Mouse (Mus musculus): ENCODE data around the gene Grcc10. TPM values are rescaled to one million over a fixed set of nuclear protein-coding genes. Genes with fewer than 3 reads are reported as not detected.
A peak's percentile ranks its signal among the peaks of the same experiment; 100 is the strongest.

Gene Grcc10
- total RNA-seq (2015; ENCODE audit: low replicate concordance): 33.6 and 64.9 TPM in 2 replicates
- total RNA-seq (2017; ENCODE audit: low replicate concordance): 7.5 and 16.9 TPM in 2 replicates

DNA sequence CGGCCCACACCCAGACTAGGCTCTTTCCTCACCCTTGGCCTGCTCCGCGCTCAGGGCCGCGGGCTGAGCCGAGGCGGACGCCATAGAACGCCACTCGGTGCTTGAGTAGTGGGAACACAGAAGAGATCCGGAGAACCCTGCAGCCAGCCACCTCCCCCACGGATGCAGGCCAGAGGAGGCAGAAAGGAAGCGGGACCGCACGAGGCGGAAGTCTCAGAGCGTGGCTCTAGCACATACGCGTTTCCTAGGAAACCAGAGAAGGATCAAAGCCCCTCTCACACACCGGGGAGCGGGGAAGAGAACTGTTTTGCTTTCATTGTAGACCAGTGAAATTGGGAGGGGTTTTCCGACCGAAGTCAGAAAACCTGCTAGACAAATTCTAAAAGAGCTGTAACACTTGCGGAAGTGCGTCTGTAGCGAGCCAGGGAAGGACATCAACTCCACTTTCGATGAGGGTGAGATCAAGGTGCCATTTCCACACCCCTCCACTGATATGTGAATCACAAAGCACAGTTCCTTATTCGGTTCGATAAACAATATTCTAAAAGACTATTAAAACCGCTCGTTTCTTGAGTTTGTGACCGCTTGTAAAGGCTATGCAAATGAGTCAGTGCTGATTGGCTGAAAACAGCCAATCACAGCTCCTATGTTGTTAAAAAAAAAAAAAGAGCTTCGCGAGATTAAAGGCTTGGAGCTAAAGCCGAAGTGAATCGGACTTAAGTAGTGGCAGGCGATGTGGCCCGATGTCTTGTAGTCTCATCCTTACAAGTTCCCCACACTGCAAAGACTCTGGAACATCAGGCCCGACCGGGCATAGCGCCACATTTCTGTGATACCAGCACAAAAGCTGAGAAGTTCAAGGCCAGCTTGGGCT lies at the start of gene Grcc10:
Grcc10 (minus strand) TSS at position 487 of the 874 bp plus-strand sequence.
- peak; percentile 64 for ATAC-seq (replicated peaks; ENCODE audit: low FRiP score, poor library complexity, severe bottlenecking)

GRCm38 (mm10) chr6:124790121-124790520 lies 48.9 kb upstream of the Grcc10 start:
- no peak for ATAC-seq (replicated peaks; ENCODE audit: low FRiP score, poor library complexity, severe bottlenecking)

- no peak for ATAC-seq (replicated peaks; ENCODE audit: low FRiP score, poor library complexity, severe bottlenecking)
Observed at GRCm38 (mm10) chr6:124789519-124789918, 48.3 kb upstream of the Grcc10 start.

- ATAC-seq (replicated peaks; ENCODE audit: low FRiP score, poor library complexity, severe bottlenecking): no peak
Observed at GRCm38 (mm10) chr6:124787722-124788121, 46.5 kb upstream of the Grcc10 start.

GRCm38 (mm10) chr6:124786756-124787420 lies 45.7 kb upstream of the Grcc10 start:
- ATAC-seq (replicated peaks; ENCODE audit: low FRiP score, poor library complexity, severe bottlenecking): no peak

DNA sequence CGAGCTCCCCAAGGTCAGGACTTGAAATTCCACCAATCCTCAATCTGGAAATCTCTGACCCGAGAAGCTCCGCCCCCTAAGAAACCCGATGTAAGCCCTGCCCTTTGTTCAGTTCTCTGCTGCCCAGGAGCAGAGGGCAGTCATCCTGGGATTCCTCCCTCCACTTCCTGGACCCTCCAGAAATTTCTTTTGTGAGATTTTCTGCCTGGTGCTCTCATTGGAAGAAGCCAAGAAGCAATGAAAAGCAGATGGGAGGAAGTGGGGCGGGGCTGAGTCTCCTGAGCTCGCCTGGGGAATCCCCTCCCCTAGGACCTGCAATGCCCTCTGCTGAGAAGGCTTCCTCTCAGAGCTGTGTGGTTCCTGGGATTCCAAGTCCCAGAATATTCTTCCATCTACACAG lies 41.3 kb upstream of the Grcc10 start:
- ATAC-seq (replicated peaks; ENCODE audit: low FRiP score, poor library complexity, severe bottlenecking): no peak

GRCm38 (mm10) chr6:124780917-124781316 lies 39.7 kb upstream of the Grcc10 start:
- no peak for ATAC-seq (replicated peaks; ENCODE audit: low FRiP score, poor library complexity, severe bottlenecking)

DNA sequence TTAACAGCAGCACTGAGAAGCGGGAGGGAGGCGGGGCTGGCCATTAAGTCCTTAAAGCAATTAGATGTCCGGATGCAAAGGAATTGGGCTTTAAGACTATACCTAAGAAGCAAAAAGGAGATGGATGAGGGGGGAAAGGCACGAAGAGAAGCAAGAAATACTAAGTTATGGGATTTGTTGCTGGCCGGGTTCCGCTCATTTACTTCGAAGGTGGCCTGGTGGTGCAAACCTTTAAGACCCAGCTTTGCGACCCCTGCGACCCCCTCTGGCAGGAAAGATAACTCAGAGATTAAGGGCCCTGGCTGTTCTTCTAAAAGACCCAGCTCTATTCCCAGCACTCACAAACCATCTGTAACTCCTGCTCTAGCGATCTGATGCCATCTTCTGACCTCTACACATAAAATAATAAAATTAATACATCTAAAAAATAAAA lies 38.8 kb upstream of the Grcc10 start:
- ATAC-seq (replicated peaks; ENCODE audit: low FRiP score, poor library complexity, severe bottlenecking): no peak

GRCm38 (mm10) chr6:124779222-124779983 lies 38.2 kb upstream of the Grcc10 start, which contains the start of gene Lrrc23:
Gene Lrrc23 (minus strand): TSS chr6:124779727.
- ATAC-seq (replicated peaks; ENCODE audit: low FRiP score, poor library complexity, severe bottlenecking): no peak

- no peak for ATAC-seq (replicated peaks; ENCODE audit: low FRiP score, poor library complexity, severe bottlenecking)
Observed at GRCm38 (mm10) chr6:124770511-124770910, 29.3 kb upstream of the Grcc10 start.

DNA sequence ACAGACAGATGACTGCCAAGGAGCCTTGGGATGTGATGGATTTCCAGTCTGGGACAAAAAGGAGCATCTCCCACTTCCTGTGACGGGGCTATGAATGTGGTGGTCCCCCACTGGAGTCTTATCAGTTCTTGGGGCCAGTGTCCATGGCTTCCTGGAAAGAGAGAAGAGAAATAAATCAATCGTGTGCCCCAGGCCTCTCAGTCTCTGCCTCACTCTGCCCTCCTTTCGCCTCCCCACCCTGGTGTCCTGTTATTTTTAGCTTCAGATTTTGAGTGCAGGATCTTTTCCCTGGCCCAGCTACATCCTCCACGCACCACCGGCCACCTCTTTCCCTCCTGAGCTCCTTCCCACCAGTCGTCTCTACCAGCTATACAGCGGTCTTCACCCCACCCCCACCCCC lies 28.8 kb upstream of the Grcc10 start:
- no peak for ATAC-seq (replicated peaks; ENCODE audit: low FRiP score, poor library complexity, severe bottlenecking)

- ATAC-seq (replicated peaks; ENCODE audit: low FRiP score, poor library complexity, severe bottlenecking): no peak
Observed at GRCm38 (mm10) chr6:124769101-124769765, 28.1 kb upstream of the Grcc10 start, which contains the start of gene Eno2. Gene Eno2 (minus strand): TSS chr6:124769673.

- no peak for ATAC-seq (replicated peaks; ENCODE audit: low FRiP score, poor library complexity, severe bottlenecking)
Observed at GRCm38 (mm10) chr6:124768704-124769044, 27.5 kb upstream of the Grcc10 start.

- ATAC-seq (replicated peaks; ENCODE audit: low FRiP score, poor library complexity, severe bottlenecking): no peak
Observed at GRCm38 (mm10) chr6:124767920-124768703, 26.9 kb upstream of the Grcc10 start.

DNA sequence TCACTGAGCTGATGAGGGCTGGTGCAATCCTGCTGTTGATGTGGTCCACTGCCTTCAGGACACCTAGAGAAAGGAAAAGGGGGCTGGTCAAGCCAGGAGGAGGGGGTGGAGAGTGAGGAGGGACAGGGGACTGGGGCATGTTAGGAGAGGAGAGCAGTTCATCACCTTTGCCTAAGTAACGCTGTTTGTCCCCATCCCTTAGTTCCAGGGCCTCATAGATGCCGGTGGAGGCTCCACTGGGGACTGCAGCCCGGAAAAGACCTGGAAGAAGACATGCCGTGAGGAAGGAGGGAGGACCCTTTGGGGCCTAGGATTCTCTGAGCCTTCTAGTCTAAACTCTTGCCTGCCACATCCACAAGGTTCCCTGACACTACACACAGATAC lies 26.4 kb upstream of the Grcc10 start:
- ATAC-seq (replicated peaks; ENCODE audit: low FRiP score, poor library complexity, severe bottlenecking): no peak

GRCm38 (mm10) chr6:124765951-124766350 lies 24.8 kb upstream of the Grcc10 start:
- no peak for ATAC-seq (replicated peaks; ENCODE audit: low FRiP score, poor library complexity, severe bottlenecking)

DNA sequence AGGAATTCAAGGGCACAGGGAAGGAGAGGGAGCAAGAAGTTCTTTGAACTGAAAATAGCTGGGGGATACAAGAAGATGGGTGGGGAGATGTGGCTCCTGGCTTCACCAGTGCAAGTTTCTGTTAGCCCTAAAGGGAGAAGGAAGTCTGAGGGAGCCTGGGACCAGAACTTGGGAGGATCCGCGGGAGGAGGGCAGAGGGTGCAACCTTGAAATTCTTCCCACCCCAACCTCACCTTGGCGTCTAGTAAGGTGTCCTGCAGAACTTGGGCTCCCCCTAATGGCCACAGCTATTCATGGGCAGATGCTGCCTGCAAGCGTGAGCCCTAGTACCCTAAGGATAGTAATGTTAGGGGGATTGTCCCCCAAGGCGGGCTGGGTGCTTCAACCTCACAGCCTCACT lies 18.1 kb upstream of the Grcc10 start:
- ATAC-seq (replicated peaks; ENCODE audit: low FRiP score, poor library complexity, severe bottlenecking): peak; percentile 84

DNA sequence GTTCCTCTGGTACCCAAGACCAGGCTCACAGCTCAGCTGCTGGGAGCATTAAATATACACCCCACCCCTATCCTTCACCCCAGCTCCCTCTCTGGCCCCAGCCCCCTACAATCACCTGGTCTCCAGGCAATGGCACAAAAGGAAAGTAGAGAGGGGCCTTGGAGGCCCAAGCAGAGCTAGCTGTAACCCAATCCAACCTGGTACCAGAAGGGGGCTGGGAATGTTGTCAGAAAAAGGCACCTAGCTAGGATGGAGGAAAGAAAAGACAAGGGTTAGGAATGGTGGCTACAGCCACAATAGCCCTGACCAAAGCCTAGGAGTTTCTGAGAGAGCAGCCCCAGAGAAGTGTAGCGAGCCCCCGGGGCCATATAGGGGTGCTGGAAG lies 17.7 kb upstream of the Grcc10 start:
- no peak for ATAC-seq (replicated peaks; ENCODE audit: low FRiP score, poor library complexity, severe bottlenecking)

Measured in erythroblast, adult 5-6 weeks (primary cell).